Mouse (Mus musculus): ENCODE data around the gene Ephx1.
"Not testable (repeated sequence)": the region's sequence is repeated elsewhere in the genome, so short reads cannot be mapped to it uniquely, and the experiment has no call there.

Gene Ephx1

DNA sequence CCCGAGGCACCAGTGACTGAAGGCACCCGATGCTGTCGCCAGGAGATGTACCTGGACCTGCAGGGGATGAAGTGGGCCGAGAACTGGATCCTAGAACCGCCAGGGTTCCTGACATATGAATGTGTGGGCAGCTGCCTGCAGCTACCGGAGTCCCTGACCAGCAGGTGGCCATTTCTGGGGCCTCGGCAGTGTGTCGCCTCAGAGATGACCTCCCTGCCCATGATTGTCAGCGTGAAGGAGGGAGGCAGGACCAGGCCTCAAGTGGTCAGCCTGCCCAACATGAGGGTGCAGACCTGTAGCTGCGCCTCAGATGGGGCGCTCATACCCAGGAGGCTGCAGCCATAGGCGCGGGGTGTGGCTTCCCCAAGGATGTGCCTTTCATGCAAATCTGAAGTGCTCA is 83.1 kb downstream of the Ephx1 start:
- not testable (repeated sequence) for DNase-seq (ENCODE audit: low spot score in 2 of 2)

DNA sequence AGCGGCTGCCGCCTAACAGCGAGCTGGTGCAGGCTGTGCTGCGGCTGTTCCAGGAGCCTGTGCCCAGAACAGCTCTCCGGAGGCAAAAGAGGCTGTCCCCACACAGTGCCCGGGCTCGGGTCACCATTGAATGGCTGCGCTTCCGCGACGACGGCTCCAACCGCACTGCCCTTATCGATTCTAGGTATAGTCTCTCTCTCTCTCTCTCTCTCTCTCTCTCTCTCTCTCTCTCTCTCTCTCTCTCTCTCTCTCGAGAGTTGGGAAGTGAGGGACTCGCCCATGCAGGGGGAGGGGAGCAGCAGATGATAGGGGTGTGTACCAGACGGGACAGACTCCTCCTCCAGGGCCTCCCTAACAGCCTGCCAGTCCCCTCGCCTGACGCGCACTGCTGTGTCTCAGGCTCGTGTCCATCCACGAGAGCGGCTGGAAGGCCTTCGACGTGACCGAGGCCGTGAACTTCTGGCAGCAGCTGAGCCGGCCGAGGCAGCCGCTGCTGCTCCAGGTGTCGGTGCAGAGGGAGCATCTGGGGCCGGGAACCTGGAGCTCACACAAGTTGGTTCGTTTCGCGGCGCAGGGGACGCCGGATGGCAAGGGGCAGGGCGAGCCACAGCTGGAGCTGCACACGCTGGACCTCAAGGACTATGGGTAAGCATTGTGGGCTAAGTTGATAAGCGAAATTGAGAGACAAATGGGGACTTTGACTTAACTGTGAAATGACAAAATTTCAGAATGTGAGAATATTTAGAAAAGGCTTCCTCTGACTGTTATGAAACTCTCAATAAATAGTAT is 83.9 kb downstream of the Ephx1 start:
- not testable (repeated sequence) for DNase-seq (ENCODE audit: low spot score in 2 of 2)

DNA sequence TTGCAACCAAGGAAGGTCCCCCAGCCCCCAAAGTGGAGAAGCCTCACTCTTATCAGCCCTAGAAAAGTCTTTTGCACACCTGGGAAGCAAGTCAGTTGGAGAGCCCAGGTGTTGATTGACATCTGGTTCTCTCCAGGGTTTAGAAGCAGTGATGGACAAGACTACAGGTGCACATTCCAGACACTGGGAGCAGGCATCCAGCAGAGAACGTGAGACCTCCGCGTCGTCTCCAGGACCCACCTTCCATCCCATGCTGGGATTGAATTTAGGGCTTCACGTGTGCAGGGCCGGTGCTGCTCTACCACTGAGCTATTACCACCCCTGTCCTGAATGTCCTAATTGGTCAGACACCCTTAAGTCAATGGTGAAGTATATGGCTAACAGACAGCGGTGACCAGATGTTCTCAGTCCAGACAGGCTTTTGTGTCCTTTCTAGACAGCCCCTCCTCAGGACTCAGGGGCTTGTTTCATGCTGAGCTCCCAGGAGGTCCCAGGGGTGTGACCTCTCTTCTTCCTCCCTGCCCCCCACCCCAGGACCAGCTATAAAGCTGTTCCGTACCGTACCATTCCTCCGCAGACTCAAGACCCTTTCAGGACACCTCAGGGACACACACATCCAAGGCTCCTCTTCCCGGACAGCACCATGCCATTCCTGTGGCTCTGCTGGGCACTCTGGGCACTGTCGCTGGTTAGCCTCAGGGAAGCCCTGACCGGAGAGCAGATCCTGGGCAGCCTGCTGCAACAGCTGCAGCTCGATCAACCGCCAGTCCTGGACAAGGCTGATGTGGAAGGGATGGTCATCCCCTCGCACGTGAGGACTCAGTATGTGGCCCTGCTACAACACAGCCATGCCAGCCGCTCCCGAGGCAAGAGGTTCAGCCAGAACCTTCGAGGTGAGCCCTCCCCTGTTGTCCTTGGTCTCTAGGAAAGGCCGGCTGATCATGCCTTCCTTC is 86.0 kb downstream of the Ephx1 start, which contains the start of gene Lefty1:
Gene Lefty1, plus strand, starts transcription at position 556 of the 953 bp plus-strand sequence.
- no peak for DNase-seq (ENCODE audit: low spot score in 2 of 2)

DNA sequence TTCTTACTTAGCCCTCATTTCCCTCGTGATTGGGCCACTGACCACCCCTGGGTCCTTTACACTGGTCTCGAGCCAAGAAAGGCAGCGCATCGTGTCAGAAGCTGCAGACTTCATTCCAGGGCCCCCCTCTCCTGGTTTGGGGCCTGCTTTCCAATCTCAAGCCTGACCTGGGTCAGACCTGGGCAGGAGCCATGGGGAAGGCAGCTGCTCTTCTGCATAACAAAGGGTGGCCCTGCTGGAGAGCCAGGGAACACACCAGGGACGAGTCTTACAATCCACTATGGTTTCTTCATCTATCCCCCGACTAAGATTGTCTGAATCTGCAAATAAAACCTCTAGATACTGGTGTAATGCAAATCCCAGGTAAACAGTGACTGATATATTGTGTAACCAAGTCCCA is 87.0 kb downstream of the Ephx1 start:
- no peak for DNase-seq (ENCODE audit: low spot score in 2 of 2)

DNA sequence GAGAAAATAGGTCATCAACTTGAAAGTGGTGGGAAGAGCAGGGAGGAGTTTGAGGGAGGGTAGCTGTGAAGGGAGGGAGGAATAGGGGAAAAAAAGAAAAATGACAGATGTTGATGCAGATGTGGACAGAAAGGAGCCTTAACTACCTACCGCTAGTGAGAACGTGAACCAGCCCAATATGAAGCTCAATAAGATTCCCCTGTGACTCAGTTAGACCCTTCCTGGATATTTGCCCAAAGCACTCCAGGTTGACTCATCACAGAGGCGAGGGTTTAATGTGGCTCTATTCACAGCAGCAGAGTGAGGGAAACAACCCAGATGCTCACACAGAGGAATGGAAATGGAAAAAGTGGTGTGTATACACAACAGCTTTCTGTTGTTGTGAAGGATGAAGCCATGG is 89.6 kb downstream of the Ephx1 start:
- DNase-seq (ENCODE audit: low spot score in 2 of 2): no peak

DNA sequence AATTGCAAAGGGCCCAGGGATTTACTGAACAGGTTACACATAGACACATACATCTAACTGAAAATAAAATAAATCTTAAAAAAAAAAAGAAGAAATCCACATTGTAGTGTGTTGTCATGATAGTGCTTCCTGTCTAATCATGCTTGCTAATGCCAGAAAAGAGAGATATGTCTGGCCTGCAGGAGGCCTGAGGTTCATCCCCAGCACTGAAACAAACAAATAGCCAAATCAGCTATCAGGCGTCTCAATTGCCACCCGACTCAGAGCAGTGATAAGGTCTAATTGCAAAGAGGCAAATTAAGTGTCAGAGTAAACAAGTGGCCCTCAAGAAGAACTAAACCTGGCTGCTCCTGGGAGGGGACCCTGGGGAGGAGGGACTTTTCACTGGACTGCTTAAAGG is 91.1 kb downstream of the Ephx1 start:
- no peak for DNase-seq (ENCODE audit: low spot score in 2 of 2)

DNA sequence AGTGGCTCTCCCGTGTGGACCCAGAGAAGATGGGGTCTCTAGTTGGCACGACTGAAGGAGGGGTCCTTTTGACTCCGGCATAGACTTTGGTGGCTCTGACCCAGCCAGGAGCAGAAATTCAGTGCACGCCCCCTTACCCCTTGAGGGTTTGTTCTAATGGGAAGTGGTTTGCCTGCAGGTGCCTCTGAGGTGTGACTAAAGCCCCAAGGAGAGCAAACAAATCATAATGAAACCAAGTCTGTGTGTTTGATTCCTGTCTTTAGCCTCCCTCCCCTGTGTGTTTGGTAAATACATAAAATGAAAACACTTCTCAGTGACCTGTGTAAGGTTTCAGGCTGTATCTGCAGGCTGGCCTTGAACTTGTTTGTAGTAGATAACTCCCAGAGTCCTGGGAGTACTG is 94.4 kb downstream of the Ephx1 start:
- DNase-seq (ENCODE audit: low spot score in 2 of 2): no peak
